Mouse (Mus musculus) hindbrain, postnatal 0 days (tissue): ENCODE measurements around the gene Slc29a2. TPM values are rescaled to one million over a fixed set of nuclear protein-coding genes. Genes with fewer than 3 reads are reported as not detected.
"Not testable (repeated sequence)": the region's sequence is repeated elsewhere in the genome, so short reads cannot be mapped to it uniquely, and the experiment has no call there.

Experiments used
- ATAC-seq: fragments of 200-750 bp; cut with Nextera tagmentation; 2 replicates; pipeline ENCODE4 v1.8.0; 2017; ENCODE audit warnings: mild to moderate bottlenecking, moderate TSS enrichment, moderate library complexity
- DNase-seq: peaks from one replicate; pipeline ENCODE4 v3.0.0-alpha.2; 2015; ENCODE audit warnings: low spot score
- H3K27ac ChIP-seq: fragments of 300-500 bp; sonication (generic); 2 replicates; pipeline ENCODE4 v1.5.1; 2014; ENCODE audit warnings: mild to moderate bottlenecking
- H3K27me3 ChIP-seq: fragments of 300-500 bp; sonication (generic); 2 replicates; pipeline ENCODE4 v1.6.1; 2014; ENCODE audit warnings: low read length, mixed read lengths; ENCODE audit not compliant: insufficient read depth
- H3K36me3 ChIP-seq: fragments of 300-500 bp; sonication (generic); 2 replicates; pipeline ENCODE4 v1.6.1; 2014; ENCODE audit warnings: low read length, mixed read lengths; ENCODE audit not compliant: insufficient read depth
- H3K4me1 ChIP-seq: fragments of 300-500 bp; sonication (generic); 2 replicates; pipeline ENCODE4 v1.6.1; 2014; ENCODE audit warnings: antibody characterized with exemption, low read length, mixed read lengths; ENCODE audit not compliant: insufficient read depth
- H3K4me2 ChIP-seq: fragments of 300-500 bp; sonication (generic); 2 replicates; pipeline ENCODE4 v1.6.1; 2014; ENCODE audit warnings: low read depth, mild to moderate bottlenecking, low read length, moderate library complexity, mixed read lengths
- H3K4me3 ChIP-seq: fragments of 300-500 bp; sonication (generic); 2 replicates; pipeline ENCODE4 v1.5.1; 2014; ENCODE audit warnings: low read length
- H3K9ac ChIP-seq: fragments of 300-500 bp; sonication (generic); replicated peaks from 2 replicates; pipeline ENCODE4 v1.6.1; 2014; ENCODE audit warnings: mild to moderate bottlenecking, low read length, moderate library complexity, mixed read lengths
- H3K9me3 ChIP-seq: fragments of 300-500 bp; sonication (generic); 2 replicates; pipeline ENCODE4 v1.6.1; 2016; ENCODE audit warnings: low read length, mixed read lengths
- CTCF ChIP-seq: IDR thresholded peaks from 2 replicates; pipeline ENCODE4 v1.5.1; 2016; ENCODE audit warnings: antibody characterized with exemption, control low read depth, low read depth
- WGBS: fragments of 180-500 bp; shearing (Covaris S2); extraction: QIAGEN DNeasy Blood & Tissue Kit; methylation state at CpG from one replicate; pipeline ENCODE4 v1.1.7; 2014; 5-methylcytosine and 5-hydroxymethylcytosine counted together
- polyA plus RNA-seq: library from polyadenylated mRNA; unstranded; fragments of >200 nt; fragmentation: Nextera tagmentation; extraction: Ambion mirVana; gene quantifications from 2 replicates; pipeline ENCODE4 v1.2.1, GENCODE M21; 2015
- total RNA-seq: library from RNA; depleted of rRNA; stranded (reverse); fragments of >200 nt; gene quantifications from 2 replicates; pipeline ENCODE4 v1.2.3, GENCODE M21; 2014

Gene Slc29a2
- total and polyA plus RNA-seq, 2 experiments from 2014 or later, result 16.3 to 22.5 TPM

GRCm38 (mm10) chr19:4992371-4992770 is 31.3 kb upstream of the Slc29a2 start:
- DNase-seq (no peak), ATAC-seq (no peak)
- no peaks in the 10 kb centered on the region for H3K9me3 ChIP-seq
- H3K4me1 ChIP-seq, result peaks cover 16% of the 10 kb centered on the region
- TF ChIP-seq CTCF, result no peak
- H3K4me3 ChIP-seq, result no peak overlapping the region
- H3K27ac ChIP-seq, result no peak overlapping the region
- H3K9ac ChIP-seq, result no peak overlapping the region
- WGBS, result 21% methylated on average over 8 of the region's 8 CpGs
- peaks cover 2% of the 10 kb centered on the region; the same call in 1 of the 2 replicates for H3K36me3 ChIP-seq
- H3K27me3 ChIP-seq, result no peaks in the 10 kb centered on the region
- H3K4me2 ChIP-seq, result 0 out of 2 replicates have a peak overlapping the region, but pooled peaks have one; percentile 13

GRCm38 (mm10) chr19:4992904-4993303 is 30.8 kb upstream of the Slc29a2 start:
- peak; percentile 43; the same call in 1 of the 2 replicates for ATAC-seq
- no peak overlapping the region for H3K27ac ChIP-seq
- no peaks in the 10 kb centered on the region for H3K36me3 ChIP-seq
- H3K4me2 ChIP-seq, result 0 out of 2 replicates have a peak overlapping the region, but pooled peaks have one; percentile 13
- H3K9me3 ChIP-seq, result no peaks in the 10 kb centered on the region
- no peak overlapping the region for H3K9ac ChIP-seq
- WGBS, result 1% methylated on average over 9 of the region's 9 CpGs
- no peak overlapping the region for H3K4me3 ChIP-seq
- peak; percentile 34 for TF ChIP-seq CTCF
- peaks cover 20% of the 10 kb centered on the region for H3K4me1 ChIP-seq
- DNase-seq, result peak; percentile 74
- no peaks in the 10 kb centered on the region for H3K27me3 ChIP-seq

- no peak overlapping the region for H3K4me2 ChIP-seq
- H3K27ac ChIP-seq, result peak overlapping the region; percentile 52; the same call in 1 of the 2 replicates
- H3K36me3 ChIP-seq, result no peaks in the 10 kb centered on the region
- DNase-seq (peak; percentile 71), ATAC-seq (no peak)
- 39% methylated on average over 5 of the region's 5 CpGs for WGBS
- no peaks in the 10 kb centered on the region for H3K9me3 ChIP-seq
- no peak overlapping the region for H3K4me3 ChIP-seq
- H3K27me3 ChIP-seq, result no peaks in the 10 kb centered on the region
- peaks cover 25% of the 10 kb centered on the region for H3K4me1 ChIP-seq
- TF ChIP-seq CTCF, result no peak
- H3K9ac ChIP-seq, result no peak overlapping the region
Observed at GRCm38 (mm10) chr19:4994043-4994442, 29.6 kb upstream of the Slc29a2 start.

- TF ChIP-seq CTCF, result no peak
- Histone ChIP-seq H3K27me3 (no peaks in the 10 kb centered on the region), H3K4me2 (peak overlapping the region; percentile 31), H3K36me3 (no peaks in the 10 kb centered on the region), H3K9ac (no peak overlapping the region), H3K4me1 (peaks cover 19% of the 10 kb centered on the region; the same call in 1 of the 2 replicates), H3K9me3 (no peaks in the 10 kb centered on the region), H3K4me3 (no peak overlapping the region), H3K27ac (no peak overlapping the region)
- 70% methylated on average over 6 of the region's 6 CpGs for WGBS
- no peak for DNase-seq
- ATAC-seq, result no peak
Observed at GRCm38 (mm10) chr19:4999445-5000140, 24.1 kb upstream of the Slc29a2 start.

GRCm38 (mm10) chr19:5001666-5002406 is 21.8 kb upstream of the Slc29a2 start:
- H3K27ac ChIP-seq, result peak overlapping the region; percentile 71
- peak; percentile 97 for DNase-seq
- peaks cover 16% of the 10 kb centered on the region; the same call in 1 of the 2 replicates for H3K4me1 ChIP-seq
- peak; percentile 99 for ATAC-seq
- H3K4me2 ChIP-seq, result peak overlapping the region; percentile 55
- H3K27me3 ChIP-seq, result no peaks in the 10 kb centered on the region
- peak; percentile 91 for TF ChIP-seq CTCF
- no peaks in the 10 kb centered on the region for H3K9me3 ChIP-seq
- H3K9ac ChIP-seq, result peak overlapping the region; percentile 25
- H3K4me3 ChIP-seq, result peak overlapping the region; percentile 26
- H3K36me3 ChIP-seq, result no peaks in the 10 kb centered on the region
- under 1% methylated on average over 38 of the region's 39 CpGs for WGBS

GRCm38 (mm10) chr19:5003644-5004043 is 20.0 kb upstream of the Slc29a2 start:
- H3K36me3 ChIP-seq, H3K9ac ChIP-seq, H3K4me1 ChIP-seq, H3K9me3 ChIP-seq, H3K27me3 ChIP-seq, H3K4me2 ChIP-seq, H3K4me3 ChIP-seq, ATAC-seq, H3K27ac ChIP-seq: not testable (repeated sequence)
- WGBS, result 67% methylated on average over 2 of the region's 2 CpGs
- peak; percentile 32 for DNase-seq
- TF ChIP-seq CTCF, result peak; percentile 35
